Mouse (Mus musculus): Measurements from ENCODE around the gene Cyp26b1.

Cyp26b1 gene

GRCm38 (mm10) chr6:84587471-84588101 lies 6.1 kb downstream of the Cyp26b1 start:
- no peak for DNase-seq (ENCODE audit: low spot score in 2 of 2)

- DNase-seq (ENCODE audit: low spot score in 2 of 2): no peak
Observed at GRCm38 (mm10) chr6:84586551-84587200, 7.0 kb downstream of the Cyp26b1 start.

GRCm38 (mm10) chr6:84585686-84586300 lies 7.9 kb downstream of the Cyp26b1 start:
- DNase-seq (ENCODE audit: low spot score in 2 of 2): no peak

DNA sequence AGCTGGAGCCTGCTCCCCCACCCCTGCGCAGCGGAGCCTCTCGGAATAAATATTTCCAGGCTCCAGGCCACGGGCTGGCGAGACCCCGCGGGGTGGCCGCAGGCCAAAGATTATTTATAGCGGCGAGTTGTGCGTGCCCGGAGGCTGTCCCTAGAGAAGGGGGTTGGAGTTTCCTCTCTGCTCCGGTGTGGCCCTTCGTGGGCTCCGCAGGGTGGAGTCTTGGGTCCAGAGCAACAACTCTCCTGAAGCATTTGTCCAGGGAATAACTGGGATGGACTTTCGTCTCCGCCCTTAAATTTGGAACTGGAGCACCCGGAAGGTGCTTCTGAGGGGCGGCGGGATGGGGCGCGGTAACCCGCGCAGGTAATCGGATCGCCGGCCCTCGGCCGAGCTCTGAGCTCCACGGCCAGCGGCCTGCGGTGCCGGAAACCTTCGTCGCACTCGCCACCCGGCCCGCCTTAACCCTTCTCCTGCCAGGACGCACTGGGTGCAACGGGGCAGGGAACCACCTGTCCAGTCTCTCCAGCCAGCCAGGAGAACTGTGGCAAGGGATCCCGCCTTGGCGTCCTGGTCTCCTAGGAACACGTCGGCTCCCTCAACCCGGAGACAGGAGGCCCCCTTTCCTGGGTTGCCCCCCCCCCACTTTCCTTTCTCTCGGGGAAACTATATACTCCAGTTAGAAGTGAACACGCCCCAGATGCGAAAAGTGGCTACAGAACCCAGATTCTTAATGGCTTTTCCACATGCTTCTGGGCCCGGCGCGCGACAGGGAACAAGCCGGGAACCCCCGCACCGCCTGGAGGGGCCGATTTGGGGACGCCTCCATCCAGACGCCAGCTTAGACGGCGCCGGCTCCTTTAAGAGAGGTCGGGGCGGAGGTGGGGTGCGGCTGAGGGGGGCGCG lies 8.7 kb downstream of the Cyp26b1 start:
- DNase-seq (ENCODE audit: low spot score in 2 of 2): no peak

DNA sequence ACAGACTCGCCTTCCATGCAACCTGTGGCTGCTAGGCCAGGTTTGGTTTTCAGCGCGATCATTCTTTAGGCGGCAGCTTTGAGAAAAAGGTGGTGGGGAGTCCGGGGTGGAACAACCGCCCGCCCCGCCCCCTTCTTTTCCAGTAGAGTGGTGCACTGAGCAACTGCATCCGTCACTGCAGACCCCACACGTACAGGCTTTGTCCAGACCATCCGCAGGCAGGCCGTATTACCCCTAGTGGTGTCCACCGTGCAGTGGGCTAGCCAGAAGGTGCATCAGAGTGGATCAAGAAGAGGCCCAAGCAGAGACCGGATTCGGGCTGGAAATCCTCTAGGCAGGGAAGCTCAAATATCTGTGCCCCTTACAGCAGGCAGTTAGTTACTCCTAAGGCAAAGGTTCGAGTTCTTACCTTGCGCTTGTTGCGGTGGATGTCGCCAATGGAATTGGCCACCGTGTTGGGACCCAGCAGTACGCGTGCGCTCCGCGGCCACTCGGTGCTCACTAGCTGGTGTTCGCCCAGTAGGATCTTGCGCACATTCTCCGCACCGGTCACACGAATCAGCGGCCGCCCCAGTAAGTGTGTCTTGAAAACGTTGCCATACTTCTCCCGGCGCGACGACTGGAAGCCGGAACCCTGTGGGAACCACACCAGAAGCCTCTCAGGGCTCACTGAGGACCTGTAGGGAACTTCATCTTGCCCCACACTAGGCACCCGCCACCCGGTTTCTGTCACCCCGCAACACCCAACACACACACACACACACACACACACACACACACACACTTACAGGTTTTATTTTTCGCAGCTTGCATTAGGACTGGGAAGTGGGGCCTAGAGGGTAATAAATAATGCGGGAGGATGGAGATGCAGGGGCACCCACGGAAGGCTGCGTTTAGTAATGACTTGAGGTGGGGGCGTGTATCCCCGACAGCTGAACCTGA lies 9.6 kb downstream of the Cyp26b1 start:
- DNase-seq (ENCODE audit: low spot score in 2 of 2): no peak

GRCm38 (mm10) chr6:84583371-84583770 lies 10.3 kb downstream of the Cyp26b1 start:
- DNase-seq (ENCODE audit: low spot score in 2 of 2): no peak

DNA sequence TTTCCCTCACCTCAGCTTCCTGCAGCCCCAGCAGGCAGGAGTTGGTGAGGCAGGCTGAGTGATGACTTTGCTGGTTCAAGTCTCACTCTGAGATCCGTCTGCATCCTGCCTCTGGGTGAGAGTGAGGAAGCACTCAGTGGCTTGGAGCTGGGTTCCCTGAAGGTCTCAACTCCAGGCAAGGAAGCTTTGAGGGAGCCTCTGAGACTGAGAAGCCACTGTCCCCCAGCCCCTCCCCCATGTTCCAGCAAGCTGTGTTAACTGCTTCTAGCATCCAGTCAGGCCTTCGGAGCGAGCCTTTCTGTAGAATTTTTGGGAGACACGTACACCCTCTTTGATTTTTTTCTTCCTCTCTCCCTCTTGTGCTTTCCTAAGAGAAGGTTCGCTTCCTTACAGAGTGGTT lies 10.9 kb downstream of the Cyp26b1 start:
- DNase-seq (ENCODE audit: low spot score in 2 of 2): no peak

GRCm38 (mm10) chr6:84581833-84582445 lies 11.8 kb downstream of the Cyp26b1 start:
- DNase-seq (ENCODE audit: low spot score in 2 of 2): no peak

GRCm38 (mm10) chr6:84580979-84581832 lies 12.5 kb downstream of the Cyp26b1 start:
- no peak for DNase-seq (ENCODE audit: low spot score in 2 of 2)

DNA sequence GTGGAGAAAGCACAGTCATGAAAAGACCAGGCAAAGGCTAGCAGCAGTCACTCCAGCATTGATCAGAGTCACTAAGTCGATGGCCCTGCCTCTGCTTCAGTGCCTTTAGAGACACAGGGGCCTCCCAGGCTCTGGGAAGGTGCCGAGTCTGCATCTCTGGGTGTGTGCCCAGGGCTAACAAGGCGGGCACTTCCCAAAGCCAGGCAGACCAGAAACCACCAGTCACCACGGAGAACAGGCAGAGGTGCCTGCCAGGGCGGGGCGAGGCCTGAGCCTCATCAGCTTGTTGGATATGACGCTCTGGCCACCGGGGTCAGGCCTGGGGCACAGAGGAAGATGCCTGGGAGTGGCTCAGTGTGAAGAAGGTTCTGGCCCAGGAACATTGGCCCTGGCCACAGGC lies 14.2 kb downstream of the Cyp26b1 start:
- no peak for DNase-seq (ENCODE audit: low spot score in 2 of 2)

DNA sequence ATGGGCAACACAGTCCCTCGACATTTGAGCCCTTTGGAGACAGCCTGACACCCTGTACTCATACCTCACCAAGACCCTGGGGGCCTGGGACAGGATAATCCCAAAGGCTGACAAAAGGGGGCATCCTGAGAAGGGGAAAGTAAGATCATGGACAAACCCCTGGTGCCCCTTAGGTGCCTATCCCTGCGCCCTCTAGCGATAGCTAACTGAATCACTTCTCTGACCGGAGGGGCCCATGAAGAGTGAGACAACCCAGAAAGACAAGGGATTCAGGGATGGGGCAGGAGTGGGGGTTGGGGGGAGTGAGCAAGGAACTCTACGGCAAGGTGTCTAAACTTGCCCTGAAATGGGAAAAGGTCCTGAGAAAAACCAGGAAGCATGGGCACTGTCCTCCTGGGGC lies 14.8 kb downstream of the Cyp26b1 start:
- DNase-seq (ENCODE audit: low spot score in 2 of 2): no peak

DNA sequence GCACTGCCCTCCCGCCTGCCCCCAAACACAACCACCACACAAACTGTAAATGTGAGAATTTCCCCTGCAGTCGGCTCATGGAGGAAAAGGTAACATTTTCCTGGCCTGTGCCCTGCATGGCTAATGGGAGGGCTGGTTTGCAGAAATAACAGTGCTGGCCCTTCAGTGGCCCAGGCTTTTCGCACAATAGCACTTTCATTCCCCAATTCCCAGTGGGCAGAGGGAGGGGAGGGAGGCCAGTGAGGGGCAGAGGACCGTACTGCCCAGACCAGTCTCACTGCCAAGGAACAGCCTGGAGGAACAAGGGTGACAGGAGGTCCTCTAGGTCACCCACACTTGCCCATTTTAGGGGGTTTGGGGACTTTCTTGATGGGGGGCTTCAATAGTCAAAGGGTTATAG lies 15.8 kb downstream of the Cyp26b1 start:
- DNase-seq (ENCODE audit: low spot score in 2 of 2): no peak

- no peak for DNase-seq (ENCODE audit: low spot score in 2 of 2)
Observed at GRCm38 (mm10) chr6:84573905-84574660, 19.6 kb downstream of the Cyp26b1 start.

- DNase-seq (ENCODE audit: low spot score in 2 of 2): no peak
Observed at GRCm38 (mm10) chr6:84570039-84570438, 23.7 kb downstream of the Cyp26b1 start.

DNA sequence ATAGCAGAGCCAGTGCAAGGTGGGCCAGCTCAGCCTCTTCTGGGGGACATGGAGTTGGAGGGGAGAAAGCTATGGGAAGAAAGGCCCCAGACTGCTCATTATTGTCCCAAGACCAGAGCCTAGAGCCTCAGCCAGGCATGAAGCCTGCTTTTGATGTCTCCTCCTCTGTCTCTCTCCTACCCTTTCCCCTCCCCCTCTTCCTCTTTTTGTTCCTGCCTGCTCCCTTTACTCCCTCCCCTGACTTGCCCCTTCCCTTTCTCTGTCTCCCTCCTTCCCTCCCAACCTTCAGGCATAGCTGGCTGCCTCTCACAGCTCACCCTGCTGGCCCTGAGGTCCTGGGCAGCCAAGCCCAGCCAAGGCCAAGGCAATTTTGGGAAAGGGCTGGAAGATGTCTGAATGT lies 24.1 kb downstream of the Cyp26b1 start:
- no peak for DNase-seq (ENCODE audit: low spot score in 2 of 2)

DNA sequence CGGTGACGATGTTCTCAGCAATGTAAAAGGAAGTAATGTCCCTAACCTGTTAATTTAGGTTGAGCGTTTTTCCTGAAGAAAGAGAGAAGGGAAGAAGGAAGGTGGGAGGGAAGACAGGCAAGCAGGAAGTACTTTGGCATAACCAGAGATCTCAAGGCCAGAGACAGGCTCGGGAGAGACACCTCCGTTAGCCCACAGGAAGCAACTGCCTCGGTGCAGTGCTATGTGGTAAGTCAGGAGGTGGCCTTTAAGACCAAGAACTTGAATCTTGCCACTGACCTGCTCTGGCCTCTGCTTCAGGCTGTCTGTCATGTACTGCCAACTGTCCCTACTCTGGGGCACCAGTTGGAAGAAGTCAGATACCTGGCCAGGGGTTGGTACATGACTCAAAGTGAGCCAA lies 24.8 kb downstream of the Cyp26b1 start:
- DNase-seq (ENCODE audit: low spot score in 2 of 2): no peak

- no peak for DNase-seq (ENCODE audit: low spot score in 2 of 2)
Observed at GRCm38 (mm10) chr6:84567696-84568095, 26.0 kb downstream of the Cyp26b1 start.

- DNase-seq (ENCODE audit: low spot score in 2 of 2): no peak
Observed at GRCm38 (mm10) chr6:84566825-84567224, 26.9 kb downstream of the Cyp26b1 start.

GRCm38 (mm10) chr6:84565245-84565644 lies 28.5 kb downstream of the Cyp26b1 start:
- no peak for DNase-seq (ENCODE audit: low spot score in 2 of 2)
